ENCODE assay signal across 8 mouse cellular contexts in the genomic region with DNA sequence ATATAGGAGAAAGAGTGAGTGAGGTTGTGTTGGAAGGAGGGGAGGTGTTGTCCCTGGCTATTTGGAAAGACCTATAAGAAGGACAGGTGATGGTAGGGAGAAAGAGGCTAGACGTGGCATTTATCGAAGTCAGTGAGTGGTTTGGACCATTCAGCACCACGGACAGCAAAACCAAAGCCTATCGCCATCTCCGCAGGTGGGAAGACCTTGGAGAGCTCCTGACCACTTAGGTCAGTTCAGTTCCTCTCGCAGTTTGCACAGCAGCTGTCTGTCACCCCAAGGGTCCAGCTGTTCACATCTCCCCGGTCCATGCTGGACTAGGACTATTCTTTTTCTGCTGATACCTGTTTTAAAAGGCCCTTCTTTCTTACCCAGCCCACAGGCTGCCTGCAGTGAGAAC. TPM values are rescaled to one million over a fixed set of nuclear protein-coding genes. Genes with fewer than 3 reads are reported as not detected.
DNase-seq lines count a peak whose midpoint lies in the region; ATAC-seq and TF ChIP-seq lines count a peak whose summit lies in the region.

No protein-coding gene starts in this region.

- no peaks in the 10 kb centered on the region for H3K9me3 ChIP-seq in midbrain, postnatal 0 days (ENCODE audit: low read length)
- no peaks in the 10 kb centered on the region for H3K9me3 ChIP-seq in midbrain, embryonic 11.5 days (ENCODE audit: control insufficient read depth, low read length)
- H3K9me3 ChIP-seq in midbrain, embryonic 14.5 days (ENCODE audit: control insufficient read depth, low read length), result no peaks in the 10 kb centered on the region

- H3K36me3 ChIP-seq in midbrain, postnatal 0 days (ENCODE audit: insufficient read depth, low read length), result no peaks in the 10 kb centered on the region
- H3K36me3 ChIP-seq in midbrain, embryonic 11.5 days (ENCODE audit: control insufficient read depth, insufficient read depth, low read length), result no peaks in the 10 kb centered on the region
- no peaks in the 10 kb centered on the region for H3K36me3 ChIP-seq in midbrain, embryonic 14.5 days (ENCODE audit: control insufficient read depth, insufficient read depth, low read length)

- TF ChIP-seq CTCF in midbrain, postnatal 0 days (IDR thresholded peaks at IDR 0.05), result no peak

- H3K4me3 ChIP-seq in midbrain, postnatal 0 days (ENCODE audit: low read depth, low read length), result no peak overlapping the region
- H3K4me3 ChIP-seq in midbrain, embryonic 11.5 days (ENCODE audit: low read depth, low read length), result no peak overlapping the region
- H3K4me3 ChIP-seq in midbrain, embryonic 14.5 days (replicated peaks; ENCODE audit: low read depth, low read length), result no peak overlapping the region

- no peak overlapping the region for H3K4me2 ChIP-seq in midbrain, postnatal 0 days (ENCODE audit: low read depth, low read length, poor library complexity, severe bottlenecking)
- no peak overlapping the region for H3K4me2 ChIP-seq in midbrain, embryonic 11.5 days
- H3K4me2 ChIP-seq in midbrain, embryonic 14.5 days (ENCODE audit: low read length), result no peak overlapping the region

- H3K27ac ChIP-seq in midbrain, postnatal 0 days (ENCODE audit: low read depth, low read length), result no peak overlapping the region
- H3K27ac ChIP-seq in midbrain, embryonic 11.5 days (ENCODE audit: low read depth, low read length), result no peak overlapping the region
- no peak overlapping the region for H3K27ac ChIP-seq in midbrain, embryonic 14.5 days (replicated peaks; ENCODE audit: low read depth, low read length)

- ATAC-seq in midbrain, postnatal 0 days (ENCODE audit: low FRiP score), result no peak
- no peak for ATAC-seq in midbrain, embryonic 11.5 days (ENCODE audit: low FRiP score)
- ATAC-seq in megakaryocyte progenitor cell, adult 5-6 weeks (replicated peaks; ENCODE audit: poor library complexity), result peak; percentile 97
- ATAC-seq in midbrain, embryonic 14.5 days (ENCODE audit: low FRiP score, low TSS enrichment), result no peak
- ATAC-seq in erythroid progenitor cell, adult 5-6 weeks (replicated peaks; ENCODE audit: low FRiP score, poor library complexity, severe bottlenecking), result no peak

- H3K4me1 ChIP-seq in midbrain, postnatal 0 days (ENCODE audit: insufficient read depth, low read length), result no peaks in the 10 kb centered on the region
- H3K4me1 ChIP-seq in midbrain, embryonic 11.5 days (ENCODE audit: control insufficient read depth, insufficient read depth, low read length), result no peaks in the 10 kb centered on the region
- H3K4me1 ChIP-seq in midbrain, embryonic 14.5 days (ENCODE audit: control insufficient read depth, insufficient read depth, low read length), result no peaks in the 10 kb centered on the region

- H3K27me3 ChIP-seq in midbrain, postnatal 0 days (ENCODE audit: insufficient read depth, low read length), result no peaks in the 10 kb centered on the region
- H3K27me3 ChIP-seq in midbrain, embryonic 11.5 days (ENCODE audit: control insufficient read depth, insufficient read depth, low read length), result no peaks in the 10 kb centered on the region
- H3K27me3 ChIP-seq in midbrain, embryonic 14.5 days (ENCODE audit: control insufficient read depth, insufficient read depth, low read length), result no peaks in the 10 kb centered on the region

- DNase-seq in midbrain, postnatal 0 days (ENCODE audit: low spot score), result peak; percentile 37
- DNase-seq in midbrain, embryonic 11.5 days (ENCODE audit: low spot score, missing footprints), result no peak
- peak; percentile 72 for DNase-seq in adrenal gland, postnatal 14 days
- peak; percentile 9 to 33 for DNase-seq in kidney, adult 8-10 months
- no peak for DNase-seq in spleen, adult 12 weeks (ENCODE audit: low spot score)
- DNase-seq in midbrain, embryonic 14.5 days, result no peak

- no peak overlapping the region for H3K9ac ChIP-seq in midbrain, postnatal 0 days (replicated peaks; ENCODE audit: low read length, poor library complexity, severe bottlenecking)
- H3K9ac ChIP-seq in midbrain, embryonic 11.5 days (ENCODE audit: low read length), result no peak overlapping the region
- no peak overlapping the region for H3K9ac ChIP-seq in midbrain, embryonic 14.5 days (replicated peaks; ENCODE audit: low read length)

- 26% methylated on average over 7 of the region's 7 CpGs for WGBS in midbrain, postnatal 0 days
- WGBS in midbrain, embryonic 11.5 days, result 24% methylated on average over 7 of the region's 7 CpGs
- 23% methylated on average over 7 of the region's 7 CpGs for WGBS in midbrain, embryonic 14.5 days

RNA-seq across cellular contexts. Expression of gene Crhr2, which starts 24.5 kb away (rescaled TPM):
- total RNA-seq in midbrain, postnatal 0 days (2014; rRNA removed), result 1.8 and 3.0 TPM in 2 replicates
- polyA plus RNA-seq in midbrain, postnatal 0 days (2015; fragmentation: Nextera tagmentation; extraction: Ambion mirVana), result 2.0 TPM in 2 replicates
- polyA plus RNA-seq in midbrain, embryonic 11.5 days (2014; fragmentation: Nextera tagmentation; extraction: Ambion mirVana), result 0.22 and 0.50 TPM in 2 replicates
- total RNA-seq in adrenal gland, postnatal 14 days (2021), result not detected in 2 replicates
- not detected in 2 replicates for total RNA-seq in megakaryocyte progenitor cell, adult 5-6 weeks (2015)
- not detected in 2 replicates for total RNA-seq in megakaryocyte progenitor cell, adult 5-6 weeks (2017)
- 1.1 and 1.2 TPM in 2 replicates for polyA plus RNA-seq in midbrain, embryonic 14.5 days (2014; fragmentation: Nextera tagmentation; extraction: Ambion mirVana)
- total RNA-seq in erythroid progenitor cell, adult 5-6 weeks (2015; ENCODE audit: low replicate concordance), result not detected in 2 replicates
- not detected in 2 replicates for total RNA-seq in erythroid progenitor cell, adult 5-6 weeks (2017; ENCODE audit: low replicate concordance)

Comparison
In these comparisons a context has a peak if more than half of its experiments do, and no peak if none do; other contexts are left out.
1. DNase-seq: peak in midbrain, postnatal 0 days (single experiment), adrenal gland, postnatal 14 days (single experiment) and kidney, adult 8-10 months (2 of 2); none in midbrain, embryonic 11.5 days (single experiment), spleen, adult 12 weeks (single experiment) and midbrain, embryonic 14.5 days (single experiment).